Mouse (Mus musculus): ENCODE data around the gene Naa40.

The Naa40 gene

GRCm38 (mm10) chr19:7265478-7266191 is 24.7 kb upstream of the Naa40 start:
- no peak for DNase-seq (ENCODE audit: low spot score in 2 of 2)

- DNase-seq (ENCODE audit: low spot score in 2 of 2): no peak
Measured at GRCm38 (mm10) chr19:7264766-7265331, 23.9 kb upstream of the Naa40 start.

GRCm38 (mm10) chr19:7264088-7264765 is 23.2 kb upstream of the Naa40 start:
- peak; percentile 71 to 78 for DNase-seq (ENCODE audit: low spot score in 2 of 2)

GRCm38 (mm10) chr19:7262592-7262991 is 21.6 kb upstream of the Naa40 start:
- no peak for DNase-seq (ENCODE audit: low spot score in 2 of 2)

GRCm38 (mm10) chr19:7261964-7262363 is 21.0 kb upstream of the Naa40 start:
- no peak for DNase-seq (ENCODE audit: low spot score in 2 of 2)

- no peak for DNase-seq (ENCODE audit: low spot score in 2 of 2)
Measured at GRCm38 (mm10) chr19:7261476-7261875, 20.5 kb upstream of the Naa40 start.

- no peak for DNase-seq (ENCODE audit: low spot score in 2 of 2)
Measured at GRCm38 (mm10) chr19:7257881-7258280, 16.9 kb upstream of the Naa40 start.

GRCm38 (mm10) chr19:7246021-7246420 is 5.0 kb upstream of the Naa40 start:
- no peak for DNase-seq (ENCODE audit: low spot score in 2 of 2)

- DNase-seq (ENCODE audit: low spot score in 2 of 2): no peak
Measured at GRCm38 (mm10) chr19:7240291-7240690, 692 bp downstream of the Naa40 start.

GRCm38 (mm10) chr19:7239574-7239973 is 1.4 kb downstream of the Naa40 start:
- DNase-seq (ENCODE audit: low spot score in 2 of 2): no peak

- no peak for DNase-seq (ENCODE audit: low spot score in 2 of 2)
Measured at GRCm38 (mm10) chr19:7236742-7237141, 4.2 kb downstream of the Naa40 start.

GRCm38 (mm10) chr19:7236011-7236410 is 5.0 kb downstream of the Naa40 start:
- DNase-seq (ENCODE audit: low spot score in 2 of 2): no peak

GRCm38 (mm10) chr19:7235461-7235860 is 5.5 kb downstream of the Naa40 start:
- no peak for DNase-seq (ENCODE audit: low spot score in 2 of 2)

GRCm38 (mm10) chr19:7234537-7235221 is 6.3 kb downstream of the Naa40 start:
- peak; percentile 80 to 87 for DNase-seq (ENCODE audit: low spot score in 2 of 2)

- DNase-seq (ENCODE audit: low spot score in 2 of 2): no peak
Measured at GRCm38 (mm10) chr19:7226511-7226914, 14.5 kb downstream of the Naa40 start.

GRCm38 (mm10) chr19:7225096-7225690 is 15.8 kb downstream of the Naa40 start:
- DNase-seq (ENCODE audit: low spot score in 2 of 2): no peak

GRCm38 (mm10) chr19:7224253-7224652 is 16.7 kb downstream of the Naa40 start:
- DNase-seq (ENCODE audit: low spot score in 2 of 2): no peak

- no peak for DNase-seq (ENCODE audit: low spot score in 2 of 2)
Measured at GRCm38 (mm10) chr19:7223488-7223887, 17.5 kb downstream of the Naa40 start.

GRCm38 (mm10) chr19:7222196-7222595 is 18.8 kb downstream of the Naa40 start:
- no peak for DNase-seq (ENCODE audit: low spot score in 2 of 2)

GRCm38 (mm10) chr19:7218753-7219152 is 22.2 kb downstream of the Naa40 start:
- no peak for DNase-seq (ENCODE audit: low spot score in 2 of 2)

GRCm38 (mm10) chr19:7217926-7218267 is 23.1 kb downstream of the Naa40 start:
- no peak for DNase-seq (ENCODE audit: low spot score in 2 of 2)
